Mouse (Mus musculus) yolk sac, embryonic 10.5 days (tissue): ENCODE measurements around the gene Aicda.
"Not testable (repeated sequence)": the region's sequence is repeated elsewhere in the genome, so short reads cannot be mapped to it uniquely, and the experiment has no call there.

Experiments
- DNase-seq: peaks from one replicate; pipeline ENCODE4 v3.0.0-alpha.2; 2017; ENCODE audit warnings: low spot score

Gene Aicda

DNA sequence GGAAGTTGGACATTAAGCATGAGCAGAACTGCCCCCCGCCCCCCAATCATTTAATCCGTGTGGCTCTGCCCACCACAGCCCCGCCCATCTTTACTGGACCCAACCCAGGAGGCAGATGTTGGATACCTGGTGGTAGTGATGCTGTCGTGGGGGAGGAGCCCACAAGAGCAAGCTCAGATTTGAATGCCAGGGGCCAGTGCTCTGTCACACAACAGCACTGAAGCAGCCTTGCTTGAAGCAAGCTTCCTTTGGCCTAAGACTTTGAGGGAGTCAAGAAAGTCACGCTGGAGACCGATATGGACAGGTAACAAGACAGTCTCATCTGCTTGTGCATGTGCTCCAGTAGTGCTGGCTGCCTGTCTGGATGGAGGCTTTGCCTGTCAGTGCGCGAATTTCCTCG is at the start of gene Aicda:
TSS of gene Aicda (plus strand) at position 196 of the 400 bp plus-strand sequence.
- no peak for DNase-seq

DNA sequence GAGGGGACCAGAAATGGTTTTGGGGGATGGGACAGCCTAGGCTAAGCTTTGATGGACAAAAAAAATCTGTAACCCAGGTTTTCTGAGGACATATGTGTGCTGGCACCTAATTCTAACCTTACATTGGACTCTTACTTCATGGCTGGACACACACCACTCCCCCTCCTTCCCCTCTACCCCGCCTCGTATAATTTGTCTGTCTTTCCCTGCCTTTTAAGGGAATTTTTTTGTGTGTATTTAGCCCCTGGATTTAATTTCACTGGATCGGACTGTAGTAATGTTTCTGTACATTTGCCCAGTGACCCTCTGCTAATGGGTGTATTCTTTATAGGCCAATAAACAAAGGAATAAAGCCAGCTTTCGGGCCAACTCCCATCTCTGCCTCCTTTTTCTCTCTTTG is 48.6 kb upstream of the Aicda start:
- DNase-seq, result no peak

DNA sequence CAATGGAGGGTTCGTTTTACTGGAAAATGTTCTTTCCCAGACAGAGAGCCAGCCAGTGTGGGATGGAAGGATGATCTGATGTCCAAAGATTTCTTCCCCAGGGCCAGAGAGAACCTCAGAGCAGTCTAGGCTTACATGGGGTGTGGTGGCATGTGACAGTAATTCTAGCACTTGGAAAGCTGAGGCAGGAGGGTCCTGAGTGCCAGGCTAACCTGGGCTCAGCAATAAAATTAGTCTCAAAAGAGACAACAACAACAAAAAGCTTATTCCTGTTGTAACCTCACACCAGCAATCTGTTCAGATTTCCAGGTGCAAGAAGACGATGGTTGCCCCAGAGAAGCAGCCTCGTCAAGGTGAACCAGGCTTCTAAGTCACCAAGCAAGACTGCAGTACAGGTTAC is 48.1 kb upstream of the Aicda start, which contains the start of gene Mfap5:
TSS of gene Mfap5 (plus strand) at position 301 of the 400 bp plus-strand sequence.
- no peak for DNase-seq

DNA sequence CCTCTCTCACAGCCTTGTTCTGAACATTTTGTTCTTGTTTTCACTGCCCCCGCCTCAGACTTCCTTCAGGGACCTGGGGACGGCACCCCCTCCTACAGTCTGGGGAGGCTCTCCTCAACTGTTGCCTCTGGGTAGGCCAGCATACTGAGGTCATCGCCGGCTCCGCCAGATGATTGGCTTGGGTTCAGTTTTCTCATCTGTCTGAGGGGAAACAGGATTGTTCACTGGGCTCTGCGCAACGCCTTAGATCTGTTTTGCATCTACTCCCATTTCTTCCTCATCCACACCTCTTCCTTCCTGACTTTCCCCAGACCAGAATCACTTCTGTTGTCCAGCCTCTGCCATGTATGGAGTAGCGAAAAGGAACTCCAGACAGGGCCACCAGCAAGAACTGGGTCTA is 45.1 kb upstream of the Aicda start:
- DNase-seq, result no peak

DNA sequence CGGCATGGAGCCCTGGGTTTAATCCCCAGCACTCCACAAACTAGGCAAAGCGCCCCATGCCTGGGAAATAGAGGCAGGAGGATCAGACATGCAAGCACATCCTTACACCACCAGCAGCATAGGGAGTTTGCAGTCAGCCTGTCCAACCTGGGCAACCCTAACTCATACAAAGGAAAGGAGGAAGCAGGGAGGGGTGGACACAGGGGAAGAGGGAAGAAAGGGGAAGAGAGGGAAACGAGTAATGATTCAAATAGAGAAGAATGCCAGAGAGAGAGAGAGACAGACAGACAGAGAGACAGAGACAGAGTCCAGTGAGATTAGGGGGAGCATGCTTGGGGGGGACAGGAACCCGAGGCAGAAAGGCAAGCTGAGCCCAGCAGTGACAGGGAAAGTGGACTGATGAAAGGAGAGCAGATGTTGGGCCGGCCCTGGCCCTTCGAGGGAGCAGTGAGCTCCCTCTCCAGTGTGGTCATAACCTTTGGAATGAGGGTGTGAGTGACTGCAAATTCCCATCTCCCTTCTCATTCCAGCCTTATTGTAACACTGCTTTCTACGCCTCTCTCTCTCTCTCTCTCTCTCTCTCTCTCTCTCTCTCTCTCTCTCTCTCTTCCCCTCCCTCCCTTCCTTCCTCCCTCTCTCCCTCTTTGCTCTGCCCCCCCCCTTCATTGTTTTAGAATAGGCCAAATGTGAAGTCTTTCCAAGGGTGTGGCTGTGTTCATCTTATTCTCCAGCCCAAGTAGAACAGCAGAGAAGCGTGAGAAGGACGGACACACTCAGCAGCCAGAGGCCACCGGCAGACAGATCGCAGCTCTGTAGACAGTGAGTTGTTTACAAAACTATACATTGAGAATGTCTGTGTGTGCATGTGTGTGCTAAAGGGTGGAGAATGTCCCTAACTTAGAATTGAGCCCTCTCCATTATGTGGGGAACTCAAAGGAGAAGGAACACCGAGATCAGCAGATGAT is 40.4 kb upstream of the Aicda start:
- no peak for DNase-seq

DNA sequence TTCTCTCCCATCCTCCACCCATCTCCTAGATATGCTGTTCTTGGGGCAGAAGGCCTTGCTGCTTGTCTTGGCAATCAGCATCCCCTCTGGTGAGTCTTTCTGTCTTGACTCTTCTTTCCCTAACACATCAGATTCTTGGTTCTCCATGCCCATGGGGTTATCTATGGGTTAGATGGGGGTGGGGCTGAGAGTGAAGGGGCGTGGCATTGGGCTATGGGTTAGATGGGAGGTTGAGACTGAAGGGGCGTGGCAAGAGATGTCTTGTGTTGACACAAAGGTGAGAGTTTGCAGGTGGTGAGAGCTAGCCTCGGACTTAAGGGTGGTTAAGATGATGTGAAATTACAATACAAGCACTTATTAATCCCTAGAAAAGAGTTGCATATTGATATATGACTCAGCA is 39.3 kb upstream of the Aicda start:
- DNase-seq, result no peak

DNA sequence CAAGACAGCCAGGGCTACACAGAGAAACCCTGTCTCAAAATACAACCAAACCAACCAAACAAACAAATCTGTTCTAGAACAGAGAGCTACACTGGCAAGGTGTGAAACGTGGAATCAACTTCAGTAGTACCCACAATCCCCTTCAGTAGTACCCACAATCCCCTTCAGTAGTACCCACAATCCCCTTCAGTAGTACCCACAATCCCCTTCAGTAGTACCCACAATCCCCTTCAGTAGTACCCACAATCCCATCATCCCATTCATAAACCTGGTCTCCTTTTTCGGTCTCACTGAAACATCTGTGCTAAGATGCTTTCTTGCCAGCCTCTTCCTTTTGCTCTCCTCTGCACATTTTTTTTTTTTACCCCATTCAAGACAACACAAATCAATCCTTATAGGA is 37.8 kb upstream of the Aicda start:
- DNase-seq, result not testable (repeated sequence)

DNA sequence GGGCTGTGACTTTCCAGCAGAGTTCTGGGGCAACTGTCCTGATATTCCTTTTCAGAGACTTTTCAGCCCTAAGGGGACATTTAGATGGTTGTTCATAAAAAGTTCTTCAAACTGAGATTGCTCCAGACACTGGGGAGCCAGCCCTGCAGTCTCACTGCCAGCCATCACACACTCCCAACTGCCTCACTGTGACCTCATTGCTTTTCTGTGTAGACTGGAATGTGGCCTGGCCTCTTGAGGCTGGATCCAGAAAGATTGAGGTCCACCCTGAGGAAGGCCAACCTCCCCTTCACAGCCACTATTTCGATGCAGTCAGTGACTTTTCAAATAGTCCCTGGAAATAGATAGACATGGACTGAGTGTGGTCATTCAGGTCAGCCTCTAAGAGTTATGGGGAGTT is 35.9 kb upstream of the Aicda start:
- DNase-seq, result no peak

DNA sequence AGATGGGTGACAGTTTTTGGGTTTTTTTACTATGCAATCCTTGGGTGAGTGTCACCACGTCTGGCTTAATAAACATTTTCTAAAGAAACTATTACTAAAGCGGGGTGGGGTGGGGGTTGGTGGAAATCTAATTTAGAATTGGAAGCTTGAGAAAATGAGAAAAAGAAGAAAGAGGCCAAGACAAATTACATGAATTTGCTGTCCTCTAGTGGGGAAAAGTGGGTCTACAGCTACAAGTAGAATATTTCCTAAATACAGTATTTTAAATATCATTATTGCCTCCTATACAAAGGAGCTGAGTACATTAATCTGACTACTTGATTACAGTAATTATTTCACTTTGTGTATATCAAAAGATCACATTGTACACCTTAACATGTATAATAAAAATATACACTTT is 34.2 kb upstream of the Aicda start:
- DNase-seq, result no peak

DNA sequence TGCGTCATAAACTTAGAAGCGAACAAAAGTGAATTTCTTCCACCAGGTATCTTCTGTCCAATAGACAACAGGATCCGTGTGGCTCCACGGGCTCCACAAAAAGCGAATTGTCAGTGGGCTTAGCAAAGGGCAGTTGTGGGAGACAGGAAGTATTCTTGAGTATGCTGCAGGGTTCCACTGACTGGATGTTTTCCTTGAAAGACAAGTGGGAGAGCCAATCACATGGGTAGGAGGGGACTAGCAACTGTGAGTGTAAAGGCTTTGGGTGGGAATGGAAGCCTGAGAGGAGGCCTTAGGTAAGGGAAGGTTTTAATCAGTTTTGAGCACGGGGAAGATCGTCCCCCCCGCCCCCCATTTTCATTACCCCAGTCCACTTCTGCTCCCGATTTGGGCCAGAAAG is 31.0 kb upstream of the Aicda start:
- DNase-seq, result peak; percentile 34

DNA sequence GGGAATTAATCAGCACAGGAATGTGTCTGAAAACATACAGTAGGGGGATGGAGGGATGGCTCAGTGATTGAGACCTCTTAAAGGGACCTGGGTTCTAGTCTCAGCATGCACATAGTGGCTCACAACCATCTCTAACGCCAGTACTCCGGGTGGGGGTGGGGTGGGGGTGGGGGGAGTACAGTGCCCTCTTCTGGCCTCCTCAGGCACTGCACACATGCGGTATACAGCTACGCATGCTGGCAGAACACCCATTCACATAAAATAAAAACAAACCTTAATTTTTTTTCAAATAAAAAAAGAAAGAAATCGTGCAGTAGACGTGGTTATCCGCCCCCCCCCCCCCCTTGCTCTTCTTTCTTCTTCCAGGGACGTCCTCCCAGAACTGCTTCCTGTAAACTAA is 30.3 kb upstream of the Aicda start:
- DNase-seq, result no peak

DNA sequence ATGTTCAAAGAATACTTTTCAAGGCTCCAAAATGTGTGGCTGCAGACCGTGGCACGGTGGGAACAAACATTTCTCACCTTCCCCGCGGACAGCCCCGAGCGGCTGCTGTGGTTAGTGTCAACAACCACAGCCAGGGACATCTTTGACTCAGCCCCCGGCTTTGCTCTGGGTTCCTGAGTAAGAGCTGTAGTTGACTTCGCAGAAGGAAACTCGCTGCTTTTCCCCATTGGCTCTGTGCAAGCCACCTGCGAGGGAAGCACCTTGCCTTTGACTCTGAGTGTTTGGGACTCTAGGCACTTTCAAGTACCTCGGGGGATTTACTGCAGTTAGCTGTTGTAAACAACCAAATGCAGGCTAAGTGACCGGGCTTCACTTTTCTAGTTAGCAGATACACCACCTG is 26.0 kb upstream of the Aicda start:
- no peak for DNase-seq

DNA sequence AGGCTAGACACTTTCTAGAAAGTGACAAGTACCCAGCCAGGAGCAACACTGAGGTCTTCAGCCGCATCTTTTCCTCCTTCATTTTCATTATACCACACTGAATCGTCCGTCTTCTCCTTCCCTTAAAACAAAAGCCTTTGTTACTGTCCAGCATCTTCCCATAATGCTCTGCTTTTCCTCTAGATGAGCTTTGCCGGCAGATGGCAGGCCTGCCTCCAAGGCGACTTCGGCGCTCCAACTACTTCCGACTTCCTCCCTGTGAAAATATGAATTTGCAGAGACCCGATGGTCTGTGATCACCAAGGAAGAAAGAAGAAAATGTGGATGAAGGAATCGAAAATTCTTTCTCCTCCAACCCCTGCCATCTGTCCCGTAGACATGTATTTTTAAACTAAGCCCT is 25.5 kb upstream of the Aicda start:
- DNase-seq, result no peak

DNA sequence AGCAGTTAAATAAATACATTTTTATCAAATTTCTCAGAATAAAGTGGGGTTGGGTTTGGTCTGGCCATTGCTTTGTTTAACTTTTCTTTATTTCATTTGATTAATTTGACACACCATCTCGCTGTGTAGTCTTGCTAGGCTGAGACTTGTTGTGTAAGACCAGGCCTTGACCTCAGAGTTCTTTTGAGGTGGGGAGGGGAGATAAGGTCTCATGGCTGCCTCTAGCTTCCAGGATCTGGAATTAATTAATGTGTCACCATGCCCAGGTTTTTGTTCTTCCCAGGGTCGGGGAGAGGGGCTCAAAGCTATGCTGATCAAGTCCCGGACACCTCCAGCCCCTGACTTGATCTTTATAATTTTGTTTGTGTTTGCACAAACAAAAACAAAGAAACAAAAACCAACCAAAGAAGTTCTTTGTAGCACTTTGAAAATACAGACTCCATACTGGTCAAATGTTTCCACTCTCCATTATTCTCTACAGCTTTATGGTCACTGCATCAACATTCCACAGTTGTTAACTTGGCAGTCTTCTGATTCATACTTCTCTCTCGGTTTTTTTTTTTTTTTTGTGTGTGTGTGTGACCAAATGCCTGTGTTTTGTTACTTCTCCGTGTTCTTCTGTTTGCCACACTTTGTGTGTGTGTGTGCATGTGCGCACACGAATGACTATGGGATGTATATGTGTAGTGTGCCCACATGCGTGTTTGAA is 22.0 kb upstream of the Aicda start:
- no peak for DNase-seq

DNA sequence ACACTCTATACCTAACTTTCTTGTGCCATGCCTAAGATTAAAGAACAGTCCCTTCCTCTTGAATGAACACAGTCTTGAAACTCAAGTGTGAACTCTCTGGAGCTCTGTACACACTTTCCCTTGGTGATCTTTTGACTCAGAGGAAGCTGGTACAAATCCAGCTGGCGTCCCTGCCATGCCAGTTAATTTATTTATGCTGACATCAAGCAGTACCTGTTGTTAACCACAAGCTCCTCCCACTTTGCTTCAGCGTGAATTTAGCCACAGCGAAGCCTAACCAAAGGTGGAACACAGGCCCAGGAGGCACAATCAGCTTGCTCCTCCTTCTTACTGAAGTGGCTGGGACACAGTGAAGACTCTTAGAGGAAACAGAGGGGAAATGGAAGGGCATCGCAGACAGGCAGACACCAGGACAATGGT is 20.7 kb upstream of the Aicda start:
- DNase-seq, result no peak

DNA sequence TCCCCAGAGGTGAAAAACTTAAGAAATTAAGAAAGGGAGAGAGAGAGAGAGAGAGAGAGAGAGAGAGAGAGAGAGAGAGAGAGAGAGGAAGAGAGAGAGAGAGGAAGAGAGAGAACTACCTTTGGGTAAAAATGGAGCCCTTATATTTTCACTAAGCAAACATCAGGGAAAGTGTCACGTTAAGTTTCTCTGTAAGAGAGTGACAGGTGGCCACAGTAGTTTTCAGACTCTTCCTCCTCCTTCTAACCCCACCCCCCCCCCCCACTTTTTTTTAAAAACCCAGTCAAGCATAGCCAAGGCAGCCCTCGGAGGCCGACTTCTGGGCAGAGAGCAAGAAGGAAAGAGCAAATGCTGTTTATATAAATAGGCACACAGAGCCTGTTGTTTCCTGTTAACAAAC is 19.6 kb upstream of the Aicda start:
- DNase-seq, result no peak

DNA sequence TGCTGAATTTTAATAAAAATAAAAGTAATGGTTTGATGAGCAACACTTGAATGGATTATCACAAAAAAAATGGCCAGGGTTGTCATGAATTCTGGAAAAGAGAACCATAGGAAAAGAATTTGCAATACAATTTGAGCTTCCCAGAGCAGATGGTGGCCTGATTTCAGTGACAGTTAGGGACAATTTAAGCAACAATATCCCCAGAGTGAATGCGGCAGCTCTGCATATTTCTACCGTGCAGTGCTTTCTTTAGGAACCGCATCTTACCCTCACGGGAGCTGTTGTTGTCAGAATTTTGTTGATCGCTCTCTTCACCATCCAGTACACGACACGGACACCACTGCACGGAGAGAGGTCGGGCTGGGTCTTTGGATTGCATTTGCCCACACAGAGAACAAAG is 14.0 kb upstream of the Aicda start:
- no peak for DNase-seq

DNA sequence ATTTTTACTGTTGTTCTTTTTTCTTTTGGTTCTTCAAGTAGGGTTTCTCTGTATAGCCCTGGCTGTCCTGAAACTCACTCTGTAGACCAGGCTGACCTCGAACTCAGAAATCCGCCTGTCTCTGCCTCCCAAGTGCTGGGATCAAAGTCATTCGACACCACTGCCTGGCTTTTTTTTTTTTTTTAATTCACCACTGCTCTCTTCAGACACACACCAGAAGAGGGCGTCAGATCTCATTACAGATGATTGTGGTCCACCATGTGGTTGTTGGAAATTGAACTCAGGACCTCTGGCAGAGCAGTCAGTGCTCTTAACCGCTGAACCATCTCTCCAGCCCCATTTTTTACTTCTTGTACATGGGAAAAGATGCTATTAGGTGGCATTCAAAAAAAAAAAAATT is 11.1 kb upstream of the Aicda start:
- DNase-seq, result not testable (repeated sequence)

DNA sequence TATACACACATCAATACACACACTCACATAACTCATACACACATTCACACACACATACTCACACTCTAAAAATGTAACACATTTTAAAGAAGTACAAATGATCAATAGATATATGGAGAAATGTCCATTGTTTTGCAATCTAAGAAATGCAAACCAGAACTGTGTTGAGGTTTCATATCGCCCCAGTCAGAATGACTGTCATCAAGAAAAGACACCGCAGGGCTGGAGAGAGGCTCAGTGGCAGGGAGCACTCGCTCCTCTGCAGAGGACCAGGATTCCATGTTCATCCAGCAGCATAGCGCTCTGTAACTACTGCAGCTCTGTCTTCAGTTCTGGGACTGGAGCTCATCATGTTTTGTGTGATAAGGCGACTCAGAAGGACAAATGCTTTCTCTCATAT is 10.0 kb upstream of the Aicda start:
- no peak for DNase-seq

DNA sequence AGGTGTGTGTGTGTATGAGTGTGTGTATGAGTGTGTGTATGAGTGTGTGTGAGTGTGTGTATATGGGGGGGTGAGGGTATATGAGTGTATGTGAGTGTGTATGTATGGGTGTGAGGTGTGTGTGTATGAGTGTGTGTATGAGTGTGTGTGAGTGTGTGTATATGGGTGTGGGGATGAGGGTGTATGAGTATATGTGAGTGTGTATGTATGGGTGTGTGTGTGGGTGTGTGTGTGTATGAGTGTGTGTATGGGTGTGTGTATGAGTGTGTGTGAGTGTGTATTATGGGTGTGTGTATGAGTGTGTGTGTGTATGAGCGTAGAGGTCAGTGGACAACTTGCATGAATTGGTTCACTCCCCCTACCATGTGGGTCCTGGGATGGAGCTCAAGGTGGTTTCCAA is 8.9 kb upstream of the Aicda start:
- DNase-seq, result no peak

DNA sequence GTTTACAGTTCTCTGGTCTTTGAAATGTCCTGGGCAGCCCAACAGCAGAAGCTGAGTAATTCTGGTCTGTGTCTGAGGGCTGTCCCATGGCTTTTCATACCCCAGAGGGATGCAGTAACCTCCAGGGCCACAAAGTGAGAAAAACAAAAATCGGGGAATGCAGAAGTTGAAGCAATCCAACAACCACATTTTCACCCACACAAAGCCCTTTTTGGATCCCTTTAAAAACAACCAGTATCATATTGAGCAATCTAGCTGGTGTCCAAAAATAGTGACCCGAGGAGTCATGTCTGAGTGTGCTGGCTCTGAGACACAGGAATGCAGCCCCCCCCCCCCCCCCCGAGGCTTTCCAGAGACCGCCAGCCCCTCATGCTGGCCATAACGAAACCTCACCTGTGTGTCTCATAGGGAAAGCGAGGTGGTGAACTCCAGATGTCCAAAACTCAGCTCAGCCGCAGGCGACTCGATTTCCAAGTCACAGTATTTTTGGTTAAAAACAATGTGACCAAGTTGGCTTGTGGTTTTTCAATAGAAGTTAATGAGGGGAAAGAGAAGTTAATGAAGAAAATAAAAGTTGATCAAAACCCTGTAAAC is 8.2 kb upstream of the Aicda start:
- no peak for DNase-seq

DNA sequence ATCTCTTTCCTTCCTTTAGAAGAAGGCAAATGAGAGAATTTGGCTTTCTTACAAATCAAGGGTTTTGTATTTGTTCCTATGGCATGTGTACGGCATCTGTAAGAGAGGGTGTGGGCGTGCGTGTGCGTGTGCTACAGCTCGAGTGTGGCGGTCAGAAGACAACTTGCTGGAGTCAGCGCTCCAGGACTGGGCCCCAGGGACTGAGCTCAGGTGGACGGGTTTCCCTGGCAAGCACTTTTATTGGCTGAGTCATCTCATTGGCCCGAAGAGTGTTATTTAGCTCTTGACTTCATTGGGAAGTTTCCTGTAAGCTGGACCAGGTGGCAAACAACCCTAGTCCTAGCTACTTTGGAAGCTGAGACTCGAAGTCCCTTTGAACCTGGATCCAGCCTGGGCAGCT is 7.7 kb upstream of the Aicda start:
- no peak for DNase-seq

DNA sequence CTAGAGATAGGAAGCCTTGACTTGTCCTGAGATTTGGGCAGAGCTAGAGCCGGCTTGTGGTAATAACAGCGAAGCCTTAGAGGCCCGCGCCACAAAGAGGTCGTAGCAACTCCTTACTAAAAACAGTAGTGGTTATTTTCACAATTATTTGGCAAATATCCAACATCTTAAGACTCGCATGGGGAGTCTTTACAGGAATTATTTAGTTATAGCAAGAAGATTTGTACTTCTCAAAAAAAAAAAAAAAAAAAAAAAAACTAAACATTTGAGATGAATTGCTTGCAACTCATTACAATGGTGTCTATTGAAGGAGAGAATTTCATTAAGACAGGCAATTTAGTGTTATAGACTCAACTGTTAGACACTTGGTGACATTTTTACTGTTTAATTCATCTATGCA is 501 bp downstream of the Aicda start:
- no peak for DNase-seq
